Mouse (Mus musculus): ENCODE results near the gene Cxcr5. TPM values are rescaled to one million over a fixed set of nuclear protein-coding genes. Genes with fewer than 3 reads are reported as not detected.

The Cxcr5 gene
- total RNA-seq, 2 experiments from 2014 or later: 0.42 TPM; not detected in 1

- no peak for ATAC-seq (replicated peaks; ENCODE audit: low FRiP score, poor library complexity, severe bottlenecking)
Observed at GRCm38 (mm10) chr9:44511935-44512716, 49.6 kb downstream of the Cxcr5 start.

- no peak for ATAC-seq (replicated peaks; ENCODE audit: low FRiP score, poor library complexity, severe bottlenecking)
Observed at GRCm38 (mm10) chr9:44510872-44511601, 50.6 kb downstream of the Cxcr5 start.

- no peak for ATAC-seq (replicated peaks; ENCODE audit: low FRiP score, poor library complexity, severe bottlenecking)
Observed at GRCm38 (mm10) chr9:44510355-44510871, 51.3 kb downstream of the Cxcr5 start.

- ATAC-seq (replicated peaks; ENCODE audit: low FRiP score, poor library complexity, severe bottlenecking): peak; percentile 70
Observed at GRCm38 (mm10) chr9:44509487-44510354, 52.0 kb downstream of the Cxcr5 start.

- no peak for ATAC-seq (replicated peaks; ENCODE audit: low FRiP score, poor library complexity, severe bottlenecking)
Observed at GRCm38 (mm10) chr9:44508721-44509486, 52.8 kb downstream of the Cxcr5 start.

GRCm38 (mm10) chr9:44508124-44508619 is 53.5 kb downstream of the Cxcr5 start:
- no peak for ATAC-seq (replicated peaks; ENCODE audit: low FRiP score, poor library complexity, severe bottlenecking)

- no peak for ATAC-seq (replicated peaks; ENCODE audit: low FRiP score, poor library complexity, severe bottlenecking)
Observed at GRCm38 (mm10) chr9:44507345-44507744, 54.3 kb downstream of the Cxcr5 start.

GRCm38 (mm10) chr9:44506566-44506965 is 55.1 kb downstream of the Cxcr5 start:
- ATAC-seq (replicated peaks; ENCODE audit: low FRiP score, poor library complexity, severe bottlenecking): no peak

GRCm38 (mm10) chr9:44505824-44506467 is 55.7 kb downstream of the Cxcr5 start:
- no peak for ATAC-seq (replicated peaks; ENCODE audit: low FRiP score, poor library complexity, severe bottlenecking)

GRCm38 (mm10) chr9:44504893-44505823 is 56.5 kb downstream of the Cxcr5 start:
- ATAC-seq (replicated peaks; ENCODE audit: low FRiP score, poor library complexity, severe bottlenecking): no peak

- peak; percentile 72 for ATAC-seq (replicated peaks; ENCODE audit: low FRiP score, poor library complexity, severe bottlenecking)
Observed at GRCm38 (mm10) chr9:44502006-44502405, 59.7 kb downstream of the Cxcr5 start.

GRCm38 (mm10) chr9:44501206-44501879 is 60.3 kb downstream of the Cxcr5 start:
- ATAC-seq (replicated peaks; ENCODE audit: low FRiP score, poor library complexity, severe bottlenecking): no peak

GRCm38 (mm10) chr9:44500638-44501175 is 61.0 kb downstream of the Cxcr5 start:
- ATAC-seq (replicated peaks; ENCODE audit: low FRiP score, poor library complexity, severe bottlenecking): no peak

- no peak for ATAC-seq (replicated peaks; ENCODE audit: low FRiP score, poor library complexity, severe bottlenecking)
Observed at GRCm38 (mm10) chr9:44500163-44500533, 61.5 kb downstream of the Cxcr5 start.

- no peak for ATAC-seq (replicated peaks; ENCODE audit: low FRiP score, poor library complexity, severe bottlenecking)
Observed at GRCm38 (mm10) chr9:44499356-44500162, 62.1 kb downstream of the Cxcr5 start.

Data from erythroid progenitor cell, adult 5-6 weeks (primary cell).